Mouse (Mus musculus): ENCODE data around the gene Dgki. TPM values are rescaled to one million over a fixed set of nuclear protein-coding genes. Genes with fewer than 3 reads are reported as not detected.

Gene Dgki
- polyA plus RNA-seq, 1 experiment from 2014 or later, result 0.27 TPM

DNA sequence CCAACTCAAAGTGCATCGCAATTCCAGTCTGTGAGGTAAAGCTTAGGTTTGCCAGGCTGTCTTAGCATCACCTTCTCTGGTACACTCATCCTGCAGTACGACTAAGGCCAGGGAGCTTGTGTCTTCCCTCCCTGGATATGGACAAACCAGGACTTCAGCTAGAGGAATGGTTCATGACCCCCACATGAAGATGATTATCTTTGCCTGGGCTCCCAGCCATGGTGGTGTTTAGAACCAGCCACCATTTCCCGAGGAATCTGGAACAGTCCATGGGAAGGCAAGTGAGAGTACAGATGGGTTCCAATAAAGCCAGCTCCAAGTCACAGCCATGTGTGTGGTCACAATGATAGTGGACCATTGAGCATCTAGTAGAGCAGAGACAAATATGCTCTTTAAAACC lies 427.1 kb downstream of the Dgki start:
- H3K9me3 ChIP-seq (ENCODE audit: control insufficient read depth, low read length), result no peaks in the 10 kb centered on the region
- H3K27me3 ChIP-seq (ENCODE audit: control insufficient read depth, insufficient read depth, low read length), result no peaks in the 10 kb centered on the region
- H3K4me2 ChIP-seq (replicated peaks; ENCODE audit: low read depth, low read length), result no peak overlapping the region
- H3K9ac ChIP-seq (ENCODE audit: low read depth, low read length), result no peak overlapping the region
- no peak overlapping the region for H3K27ac ChIP-seq (ENCODE audit: low read depth, low read length)
- H3K4me1 ChIP-seq (ENCODE audit: control insufficient read depth, insufficient read depth, low read length), result peaks cover 3% of the 10 kb centered on the region; the same call in 1 of the 2 replicates
- no peak for ATAC-seq (ENCODE audit: low FRiP score, low TSS enrichment)
- no peaks in the 10 kb centered on the region for H3K36me3 ChIP-seq (ENCODE audit: control insufficient read depth, insufficient read depth, low read length)
- 70% methylated on average over 3 of the region's 3 CpGs for WGBS
- H3K4me3 ChIP-seq (ENCODE audit: low read length), result no peak overlapping the region

GRCm38 (mm10) chr6:36868217-36868616 lies 431.8 kb downstream of the Dgki start:
- Histone ChIP-seq H3K4me1 (ENCODE audit: control insufficient read depth, insufficient read depth, low read length) (no peaks in the 10 kb centered on the region; the same call in 1 of the 2 replicates), H3K27me3 (ENCODE audit: control insufficient read depth, insufficient read depth, low read length) (no peaks in the 10 kb centered on the region), H3K36me3 (ENCODE audit: control insufficient read depth, insufficient read depth, low read length) (no peaks in the 10 kb centered on the region), H3K9ac (ENCODE audit: low read depth, low read length) (no peak overlapping the region), H3K27ac (ENCODE audit: low read depth, low read length) (no peak overlapping the region; the same call in 1 of the 2 replicates), H3K4me3 (ENCODE audit: low read length) (no peak overlapping the region), H3K4me2 (replicated peaks; ENCODE audit: low read depth, low read length) (no peak overlapping the region), H3K9me3 (ENCODE audit: control insufficient read depth, low read length) (no peaks in the 10 kb centered on the region)
- whole genome bisulfite sequencing, result 54% methylated on average over 4 of the region's 4 CpGs
- ATAC-seq (ENCODE audit: low FRiP score, low TSS enrichment), result no peak

DNA sequence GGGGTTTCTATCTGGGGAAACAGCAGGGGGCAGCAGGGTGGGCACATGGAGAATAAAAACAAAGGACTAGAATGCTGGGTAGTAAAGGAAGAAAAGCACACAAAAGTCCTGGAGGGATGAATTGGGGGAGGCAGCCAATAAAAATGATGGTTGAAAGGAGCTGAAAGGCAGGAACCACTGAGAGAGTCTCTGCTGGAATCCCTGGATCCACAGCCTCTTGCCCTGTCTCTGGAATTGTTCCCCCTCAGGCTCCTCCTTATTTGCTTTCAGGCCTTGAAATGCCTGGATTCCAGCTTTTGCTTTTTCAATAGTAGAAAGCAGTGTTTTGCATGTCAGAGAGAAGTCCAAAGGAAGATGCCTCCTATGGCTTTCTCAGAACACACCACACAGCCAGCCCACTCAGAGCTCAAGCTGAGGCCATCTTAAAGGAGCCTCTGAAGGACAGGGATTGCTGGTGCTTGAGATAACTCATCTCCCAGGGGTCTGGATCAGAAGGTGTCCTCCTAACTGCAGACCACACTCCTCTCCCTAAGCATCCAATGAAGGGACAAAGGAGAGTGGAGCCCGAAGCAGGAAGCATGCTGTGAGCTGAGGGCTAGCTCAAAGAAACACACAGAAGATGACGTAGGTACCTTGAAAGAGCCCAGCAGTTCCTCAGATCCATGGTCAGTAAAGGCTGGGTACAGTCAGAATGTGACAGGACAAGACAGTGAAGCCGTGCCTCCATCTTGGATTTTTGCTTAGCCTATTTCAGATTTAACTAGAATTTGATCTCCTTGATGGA lies 441.5 kb downstream of the Dgki start:
- WGBS, result 78% methylated on average over 3 of the region's 3 CpGs
- Histone ChIP-seq H3K27me3 (ENCODE audit: control insufficient read depth, insufficient read depth, low read length) (no peaks in the 10 kb centered on the region), H3K9me3 (ENCODE audit: control insufficient read depth, low read length) (no peaks in the 10 kb centered on the region), H3K4me1 (ENCODE audit: control insufficient read depth, insufficient read depth, low read length) (no peaks in the 10 kb centered on the region), H3K27ac (ENCODE audit: low read depth, low read length) (no peak overlapping the region), H3K4me2 (replicated peaks; ENCODE audit: low read depth, low read length) (no peak overlapping the region), H3K4me3 (ENCODE audit: low read length) (no peak overlapping the region), H3K9ac (ENCODE audit: low read depth, low read length) (no peak overlapping the region), H3K36me3 (ENCODE audit: control insufficient read depth, insufficient read depth, low read length) (no peaks in the 10 kb centered on the region)
- ATAC-seq (ENCODE audit: low FRiP score, low TSS enrichment), result no peak

DNA sequence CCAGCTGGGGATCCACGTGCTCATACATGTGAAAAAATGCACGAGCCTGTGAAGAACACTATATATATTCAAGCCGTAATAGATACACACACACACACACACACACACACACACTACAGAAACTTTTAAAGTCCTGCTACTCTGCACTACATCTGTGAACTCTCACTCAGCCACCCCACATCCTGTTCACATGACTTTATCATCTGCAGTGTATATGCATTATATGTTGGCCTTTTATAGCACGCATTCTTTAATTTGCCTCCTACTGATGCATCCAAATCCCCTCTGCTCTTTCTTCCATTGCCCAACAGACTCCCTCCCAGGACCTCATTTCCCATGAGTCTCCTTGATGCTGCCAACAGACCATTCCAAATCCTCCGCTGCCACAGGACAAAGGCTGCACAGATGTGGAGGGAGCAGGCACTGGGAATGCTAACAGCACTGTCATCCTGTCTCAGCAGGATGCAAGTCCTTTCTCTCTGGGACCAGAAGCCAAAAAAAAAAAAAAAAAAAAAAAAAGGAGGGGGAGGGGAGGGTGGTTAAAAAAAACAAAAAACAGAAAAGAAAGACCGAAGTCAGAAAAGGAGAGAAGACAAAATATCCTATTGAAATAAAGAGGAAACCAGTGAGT lies 442.2 kb downstream of the Dgki start:
- WGBS, result 62% methylated on average over 6 of the region's 6 CpGs
- no peak overlapping the region for H3K27ac ChIP-seq (ENCODE audit: low read depth, low read length)
- no peak overlapping the region for H3K4me2 ChIP-seq (replicated peaks; ENCODE audit: low read depth, low read length)
- H3K4me3 ChIP-seq (ENCODE audit: low read length), result no peak overlapping the region
- H3K36me3 ChIP-seq (ENCODE audit: control insufficient read depth, insufficient read depth, low read length), result no peaks in the 10 kb centered on the region
- H3K4me1 ChIP-seq (ENCODE audit: control insufficient read depth, insufficient read depth, low read length), result no peaks in the 10 kb centered on the region
- no peak overlapping the region for H3K9ac ChIP-seq (ENCODE audit: low read depth, low read length)
- no peak for ATAC-seq (ENCODE audit: low FRiP score, low TSS enrichment)
- H3K9me3 ChIP-seq (ENCODE audit: control insufficient read depth, low read length), result no peaks in the 10 kb centered on the region
- H3K27me3 ChIP-seq (ENCODE audit: control insufficient read depth, insufficient read depth, low read length), result no peaks in the 10 kb centered on the region

DNA sequence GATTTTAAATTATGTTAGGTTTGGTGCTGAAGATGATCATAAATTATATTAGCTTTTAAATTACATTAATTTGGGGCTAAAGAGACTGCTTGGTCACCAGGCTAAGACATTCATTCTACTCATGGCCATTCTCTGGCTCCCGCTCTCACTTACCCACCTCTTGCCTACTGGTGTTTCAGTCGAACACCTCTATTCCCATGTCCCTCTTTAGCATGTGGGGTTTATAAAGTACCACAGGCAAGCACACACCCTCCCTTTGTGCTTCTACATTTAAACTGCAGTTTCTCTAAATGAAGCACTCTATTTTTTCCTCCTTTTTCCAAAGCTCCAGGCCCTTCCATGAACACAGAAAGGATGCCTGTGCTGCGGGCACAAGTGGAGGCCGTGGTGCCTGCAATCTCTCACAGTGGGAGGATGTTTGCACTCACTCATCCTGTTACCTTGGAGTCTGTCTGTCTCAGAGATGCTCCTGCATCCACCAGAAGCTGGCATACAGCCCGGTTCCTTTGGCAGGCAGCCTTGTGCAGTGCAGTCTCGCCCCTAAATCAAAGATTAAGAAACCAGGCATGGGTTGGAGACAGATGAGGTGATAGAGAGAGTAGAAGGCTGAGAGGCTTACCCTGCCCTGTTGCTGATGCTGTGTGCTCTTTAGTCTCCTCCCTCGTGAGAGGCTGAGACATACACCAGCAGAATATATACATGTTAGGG lies 449.4 kb downstream of the Dgki start:
- H3K27ac ChIP-seq (ENCODE audit: low read depth, low read length), result no peak overlapping the region
- WGBS, result 82% methylated on average over 7 of the region's 7 CpGs
- ATAC-seq (ENCODE audit: low FRiP score, low TSS enrichment), result no peak; the same call in 1 of the 2 replicates

DNA sequence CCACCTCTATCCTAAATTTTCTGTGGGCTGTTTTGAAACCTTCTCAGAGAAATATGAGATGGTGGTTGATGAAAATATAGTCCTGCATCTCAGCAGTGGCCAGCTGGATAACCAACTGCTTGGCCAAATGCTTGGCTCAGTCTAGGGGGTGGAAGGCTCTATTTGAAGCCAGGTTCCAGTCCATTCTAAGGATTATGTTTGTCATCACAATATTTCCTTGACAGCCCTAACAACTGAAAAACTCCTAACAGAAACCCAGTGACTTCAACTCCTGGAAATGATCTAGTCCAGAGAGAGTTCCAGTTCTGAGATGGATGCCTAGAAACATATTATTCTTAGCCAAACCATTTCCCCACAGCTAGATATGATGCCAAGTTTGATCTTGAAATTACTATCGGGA lies 454.7 kb downstream of the Dgki start:
- H3K9ac ChIP-seq (ENCODE audit: low read depth, low read length), result no peak overlapping the region
- ATAC-seq (ENCODE audit: low FRiP score, low TSS enrichment), result no peak
- no peaks in the 10 kb centered on the region for H3K27me3 ChIP-seq (ENCODE audit: control insufficient read depth, insufficient read depth, low read length)
- WGBS, result 95% methylated on average over 1 of the region's 1 CpGs
- H3K9me3 ChIP-seq (ENCODE audit: control insufficient read depth, low read length), result no peaks in the 10 kb centered on the region
- H3K36me3 ChIP-seq (ENCODE audit: control insufficient read depth, insufficient read depth, low read length), result no peaks in the 10 kb centered on the region
- no peak overlapping the region for H3K4me2 ChIP-seq (replicated peaks; ENCODE audit: low read depth, low read length)
- no peak overlapping the region for H3K4me3 ChIP-seq (ENCODE audit: low read length)
- peaks cover 7% of the 10 kb centered on the region; the same call in 1 of the 2 replicates for H3K4me1 ChIP-seq (ENCODE audit: control insufficient read depth, insufficient read depth, low read length)
- no peak overlapping the region for H3K27ac ChIP-seq (ENCODE audit: low read depth, low read length)

More for the DNA sequence above, 449.4 kb downstream of the Dgki start:
- Histone ChIP-seq H3K4me3 (ENCODE audit: low read length) (no peak overlapping the region), H3K36me3 (ENCODE audit: control insufficient read depth, insufficient read depth, low read length) (no peaks in the 10 kb centered on the region), H3K9ac (ENCODE audit: low read depth, low read length) (no peak overlapping the region), H3K4me1 (ENCODE audit: control insufficient read depth, insufficient read depth, low read length) (no peaks in the 10 kb centered on the region), H3K4me2 (replicated peaks; ENCODE audit: low read depth, low read length) (no peak overlapping the region), H3K9me3 (ENCODE audit: control insufficient read depth, low read length) (no peaks in the 10 kb centered on the region), H3K27me3 (ENCODE audit: control insufficient read depth, insufficient read depth, low read length) (no peaks in the 10 kb centered on the region)

GRCm38 (mm10) chr6:36844258-36844657 lies 455.7 kb downstream of the Dgki start:
- H3K27ac ChIP-seq (ENCODE audit: low read depth, low read length), result no peak overlapping the region
- no peak for ATAC-seq (ENCODE audit: low FRiP score, low TSS enrichment)
- no peak overlapping the region for H3K4me2 ChIP-seq (replicated peaks; ENCODE audit: low read depth, low read length)
- no peak overlapping the region for H3K4me3 ChIP-seq (ENCODE audit: low read length)
- no peaks in the 10 kb centered on the region for H3K9me3 ChIP-seq (ENCODE audit: control insufficient read depth, low read length)
- H3K9ac ChIP-seq (ENCODE audit: low read depth, low read length), result no peak overlapping the region
- H3K36me3 ChIP-seq (ENCODE audit: control insufficient read depth, insufficient read depth, low read length), result no peaks in the 10 kb centered on the region
- peaks cover 7% of the 10 kb centered on the region; the same call in 1 of the 2 replicates for H3K4me1 ChIP-seq (ENCODE audit: control insufficient read depth, insufficient read depth, low read length)
- no peaks in the 10 kb centered on the region for H3K27me3 ChIP-seq (ENCODE audit: control insufficient read depth, insufficient read depth, low read length)
- WGBS, result 80% methylated on average over 6 of the region's 6 CpGs

- H3K36me3 ChIP-seq (ENCODE audit: control insufficient read depth, insufficient read depth, low read length), result no peaks in the 10 kb centered on the region
- no peaks in the 10 kb centered on the region for H3K9me3 ChIP-seq (ENCODE audit: control insufficient read depth, low read length)
- H3K27me3 ChIP-seq (ENCODE audit: control insufficient read depth, insufficient read depth, low read length), result no peaks in the 10 kb centered on the region
- H3K4me2 ChIP-seq (replicated peaks; ENCODE audit: low read depth, low read length), result no peak overlapping the region
- peaks cover 7% of the 10 kb centered on the region; the same call in 1 of the 2 replicates for H3K4me1 ChIP-seq (ENCODE audit: control insufficient read depth, insufficient read depth, low read length)
- no peak overlapping the region for H3K9ac ChIP-seq (ENCODE audit: low read depth, low read length)
- WGBS, result 42% methylated on average over 3 of the region's 3 CpGs
- no peak for ATAC-seq (ENCODE audit: low FRiP score, low TSS enrichment)
- H3K27ac ChIP-seq (ENCODE audit: low read depth, low read length), result no peak overlapping the region
- no peak overlapping the region for H3K4me3 ChIP-seq (ENCODE audit: low read length)
Measured at GRCm38 (mm10) chr6:36843031-36843488, 456.9 kb downstream of the Dgki start.
